Mouse (Mus musculus) MN1 (cell line): Measurements from ENCODE around the gene Uggt1.
A peak's percentile ranks its signal among the peaks of the same experiment; 100 is the strongest.

Experiments
- DNase-seq: peaks from one replicate; pipeline ENCODE4 v3.0.0-alpha.2; 2016; ENCODE audit warnings: low spot score

Gene Uggt1

DNA sequence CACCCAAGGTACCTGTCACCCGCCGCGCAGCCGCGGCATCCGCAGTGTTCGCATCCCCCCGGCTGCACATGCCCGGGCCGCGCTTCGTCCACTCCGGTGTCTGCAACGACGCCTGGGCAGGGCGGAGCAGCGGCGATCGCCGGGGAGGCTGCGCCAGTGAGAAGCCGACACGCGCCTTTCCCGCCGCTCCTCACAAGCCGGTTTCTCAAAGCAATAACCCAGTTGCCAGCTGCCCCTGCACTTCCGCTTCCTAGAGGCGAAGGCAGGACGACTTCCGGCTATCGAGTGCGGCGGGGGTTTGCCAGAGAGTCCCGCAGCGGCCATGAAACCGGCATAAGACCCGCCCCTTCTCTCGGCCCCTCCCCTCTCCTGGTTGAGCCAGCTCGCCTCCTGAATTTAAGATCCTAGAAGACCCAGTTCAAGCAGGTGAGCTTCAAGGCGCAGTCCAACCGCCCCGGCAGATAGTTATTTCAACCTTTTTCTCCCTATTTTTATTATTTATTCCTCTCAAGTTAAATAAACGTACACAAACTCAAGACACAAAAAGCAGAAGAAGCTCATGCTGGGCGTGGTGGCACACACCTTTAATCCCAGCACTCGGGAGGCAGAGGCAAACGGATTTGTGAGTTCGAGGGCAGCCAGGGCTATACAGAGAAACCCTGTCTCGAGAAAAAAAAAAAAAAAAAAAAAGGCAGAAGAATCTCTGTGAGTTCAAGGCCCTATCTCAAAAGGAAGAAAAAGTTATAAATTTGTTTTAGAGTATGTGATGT is at the start of gene Uggt1:
Gene Uggt1, minus strand, starts transcription at position 663 of the 770 bp plus-strand sequence.
- peak; percentile 98 for DNase-seq

GRCm38 (mm10) chr1:36293470-36293869 is 49.0 kb upstream of the Uggt1 start:
- no peak for DNase-seq

DNA sequence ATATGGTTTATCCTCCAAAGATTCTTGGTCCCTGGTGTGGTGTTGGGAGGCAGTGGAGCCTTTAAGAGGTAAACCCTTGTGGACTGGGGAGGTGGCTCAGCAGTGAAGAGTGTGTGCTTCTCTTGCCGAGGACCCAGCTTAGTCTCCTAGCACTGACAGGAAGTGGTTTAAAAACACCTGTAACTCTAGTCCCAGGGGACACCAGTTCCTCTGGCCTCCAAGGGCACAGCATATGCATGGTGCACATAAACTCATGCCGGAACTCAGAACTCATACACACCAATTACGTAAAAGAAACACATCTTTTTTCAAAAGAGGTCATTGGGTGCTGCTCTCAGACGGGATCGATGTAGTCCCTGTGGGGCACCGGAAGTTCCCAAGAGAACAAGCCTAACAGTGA is 37.3 kb upstream of the Uggt1 start:
- DNase-seq: no peak

- no peak for DNase-seq
These were observed 36.4 kb upstream of the Uggt1 start for GRCm38 (mm10) chr1:36280938-36281337.

DNA sequence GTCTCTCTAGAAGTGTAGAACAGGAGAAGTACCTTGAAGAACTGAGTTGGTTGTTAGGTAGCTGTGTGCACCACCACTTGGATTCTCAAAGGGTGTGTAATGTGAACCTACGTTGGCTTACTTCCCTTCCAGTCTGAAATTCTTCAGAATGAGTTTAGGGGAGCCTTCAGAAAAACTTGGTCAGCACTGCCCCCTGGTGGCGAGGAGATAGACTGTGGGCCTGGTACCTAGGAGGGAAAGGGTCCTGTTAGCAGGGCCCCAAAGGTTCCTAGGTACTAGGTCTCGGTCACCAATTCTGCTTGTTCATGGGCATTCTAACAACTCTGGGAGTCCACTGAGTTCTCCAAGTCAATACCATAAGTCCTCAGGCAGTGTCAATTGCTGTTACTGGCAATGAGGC is 34.7 kb upstream of the Uggt1 start:
- DNase-seq: peak; percentile 89

- DNase-seq: peak; percentile 92
These were observed 32.9 kb upstream of the Uggt1 start for GRCm38 (mm10) chr1:36277267-36278060.

DNA sequence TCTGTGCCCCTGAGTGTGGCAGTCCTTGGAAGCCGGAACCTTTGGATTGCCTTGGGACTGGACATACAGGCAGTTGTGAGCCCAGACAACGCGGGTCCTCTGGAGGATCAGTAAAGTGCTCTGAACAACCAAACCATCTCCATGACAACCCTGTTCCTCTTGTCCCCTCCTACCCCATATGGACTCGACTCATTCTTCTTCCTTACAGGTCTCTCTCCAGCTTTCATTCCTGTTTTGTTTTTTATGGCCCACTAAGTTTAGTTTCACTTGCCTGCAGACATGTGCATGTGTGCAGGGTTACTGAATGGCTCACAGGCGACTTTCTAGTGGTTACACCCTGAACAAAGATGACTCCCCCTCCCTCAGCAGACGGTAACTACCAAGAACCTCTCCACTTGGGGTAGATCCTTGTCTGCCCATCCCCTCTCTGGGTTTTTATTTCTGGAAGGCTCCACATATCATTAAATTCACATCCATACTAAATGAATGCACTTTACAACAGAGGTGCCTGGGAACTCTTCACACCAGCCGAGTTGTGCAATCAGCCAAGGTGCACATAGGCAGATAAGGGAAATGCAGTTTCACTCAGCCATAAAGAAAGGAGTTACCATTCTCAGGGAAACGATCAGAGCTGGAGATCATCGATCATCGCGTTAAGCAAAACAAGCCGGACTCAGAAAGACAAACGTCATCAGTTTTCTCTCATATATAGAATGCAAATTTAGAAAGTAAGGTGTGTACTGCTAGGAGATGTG is 31.3 kb upstream of the Uggt1 start:
- no peak for DNase-seq

DNA sequence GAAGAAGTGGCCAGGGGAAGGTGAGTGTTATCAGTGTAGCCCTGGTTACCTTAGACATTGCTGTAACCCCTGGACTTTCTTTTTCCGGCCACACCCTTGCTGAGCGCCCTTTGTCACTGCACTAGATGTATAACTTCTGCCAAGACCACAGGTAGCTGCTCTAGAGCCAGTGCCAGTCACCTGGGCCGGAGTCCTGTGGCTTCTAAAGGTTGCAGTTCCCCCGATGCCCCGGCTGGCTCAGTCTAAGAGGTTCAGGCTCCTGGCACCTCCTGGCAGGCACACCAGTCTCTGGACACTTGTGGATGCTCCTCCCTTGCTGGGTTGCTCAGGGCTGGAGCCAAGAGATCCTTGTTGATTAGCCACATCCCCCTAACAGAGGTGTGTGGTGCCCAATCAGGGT is 29.9 kb upstream of the Uggt1 start, which contains the start of gene Neurl3:
Gene Neurl3, minus strand, starts transcription at position 225 of the 400 bp plus-strand sequence.
- DNase-seq: no peak

- DNase-seq: peak; percentile 88
These were observed 28.8 kb upstream of the Uggt1 start for GRCm38 (mm10) chr1:36273288-36273687.

DNA sequence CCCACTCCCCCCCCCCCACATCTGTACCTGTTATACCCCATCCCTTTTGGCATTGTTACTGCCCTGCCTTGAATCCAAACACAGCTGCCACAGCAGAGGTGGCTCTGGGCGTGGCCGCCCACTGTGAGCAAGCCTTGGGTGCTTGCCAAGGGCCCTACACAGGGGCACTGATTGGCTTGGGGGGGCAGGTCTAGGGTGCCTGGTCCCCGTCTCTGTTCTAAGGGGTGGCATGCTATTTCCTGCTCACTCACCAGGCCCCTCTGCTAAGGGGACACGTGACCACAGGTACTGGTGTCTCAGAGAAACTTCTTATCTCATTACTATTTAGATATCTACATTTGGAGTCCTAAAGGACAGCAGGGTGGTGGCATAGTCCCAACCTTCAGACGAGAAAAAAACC is 28.0 kb upstream of the Uggt1 start:
- DNase-seq: peak; percentile 68

- no peak for DNase-seq
These were observed 27.2 kb upstream of the Uggt1 start for GRCm38 (mm10) chr1:36271516-36272230.

DNA sequence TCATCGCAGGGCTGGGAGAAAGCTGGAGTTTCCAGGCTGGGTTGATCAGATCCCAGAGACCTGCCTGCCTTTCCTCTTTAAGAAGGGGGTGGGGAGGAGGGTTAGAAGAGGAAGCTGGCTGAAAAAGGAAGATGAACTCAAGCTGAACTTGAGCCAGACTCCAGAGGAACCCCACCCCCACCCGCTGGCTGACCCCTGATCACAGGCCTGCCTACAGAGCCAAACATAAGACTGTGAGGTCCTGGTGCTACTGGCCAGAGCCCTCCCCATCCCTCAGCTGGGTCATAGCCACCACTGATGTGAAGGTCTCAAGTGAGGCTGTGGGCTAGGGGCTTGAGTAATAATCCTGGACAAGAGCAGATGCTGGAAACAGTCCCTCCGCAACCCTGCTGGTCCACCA is 26.1 kb upstream of the Uggt1 start:
- no peak for DNase-seq

DNA sequence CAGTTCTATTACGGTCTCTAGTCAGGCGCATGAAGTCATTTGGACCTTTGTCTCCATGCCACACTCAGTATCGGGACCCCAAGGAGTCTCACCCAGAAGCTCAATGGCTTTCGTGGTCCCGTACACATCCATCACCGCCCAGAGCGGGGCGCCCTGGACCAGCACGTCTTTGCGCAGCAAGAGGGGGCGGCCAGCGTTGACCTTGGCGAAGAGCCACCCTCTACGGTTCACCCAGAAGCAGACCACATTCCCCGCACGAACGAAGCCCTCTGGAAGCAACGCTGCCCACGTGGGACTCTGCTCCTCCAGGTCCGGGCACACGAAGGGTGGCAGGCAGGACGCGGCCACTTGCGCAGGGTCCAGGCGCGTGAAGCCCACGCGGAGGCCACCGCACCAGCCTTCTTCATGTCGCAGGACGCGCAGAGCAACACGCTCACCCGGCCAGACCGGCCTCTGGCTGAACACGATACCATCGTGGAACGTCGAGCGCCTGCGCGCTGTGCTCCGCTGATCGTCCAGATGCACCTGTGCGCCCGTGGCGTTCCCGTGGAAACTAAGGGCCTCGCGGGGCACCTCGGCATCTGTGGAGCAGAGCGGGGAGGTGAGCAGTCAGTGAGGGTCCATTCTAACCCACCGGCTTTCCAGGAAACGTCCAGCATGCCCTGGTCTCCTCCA is 24.7 kb upstream of the Uggt1 start:
- DNase-seq: no peak

DNA sequence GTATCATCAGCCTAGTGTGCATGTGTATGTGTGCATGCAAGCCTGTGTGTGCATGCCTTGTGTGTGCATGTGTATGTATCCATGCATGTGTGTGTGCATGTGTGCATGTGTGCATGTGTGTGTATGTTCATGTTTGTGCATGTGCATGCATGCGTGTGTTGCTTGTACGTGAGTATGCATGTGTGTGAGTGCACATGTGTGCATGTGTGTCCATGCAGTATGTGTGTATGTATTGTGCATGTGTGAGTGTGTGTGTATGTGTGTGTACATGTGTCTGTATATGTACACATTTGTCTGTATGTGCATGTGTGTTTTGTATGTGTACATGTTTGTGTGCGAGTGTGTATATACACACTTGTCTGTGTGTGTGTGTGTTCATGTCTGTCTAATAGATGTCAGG is 23.1 kb upstream of the Uggt1 start:
- no peak for DNase-seq

GRCm38 (mm10) chr1:36266293-36266692 is 21.8 kb upstream of the Uggt1 start:
- DNase-seq: no peak

GRCm38 (mm10) chr1:36263833-36264488 is 19.4 kb upstream of the Uggt1 start:
- DNase-seq: no peak

DNA sequence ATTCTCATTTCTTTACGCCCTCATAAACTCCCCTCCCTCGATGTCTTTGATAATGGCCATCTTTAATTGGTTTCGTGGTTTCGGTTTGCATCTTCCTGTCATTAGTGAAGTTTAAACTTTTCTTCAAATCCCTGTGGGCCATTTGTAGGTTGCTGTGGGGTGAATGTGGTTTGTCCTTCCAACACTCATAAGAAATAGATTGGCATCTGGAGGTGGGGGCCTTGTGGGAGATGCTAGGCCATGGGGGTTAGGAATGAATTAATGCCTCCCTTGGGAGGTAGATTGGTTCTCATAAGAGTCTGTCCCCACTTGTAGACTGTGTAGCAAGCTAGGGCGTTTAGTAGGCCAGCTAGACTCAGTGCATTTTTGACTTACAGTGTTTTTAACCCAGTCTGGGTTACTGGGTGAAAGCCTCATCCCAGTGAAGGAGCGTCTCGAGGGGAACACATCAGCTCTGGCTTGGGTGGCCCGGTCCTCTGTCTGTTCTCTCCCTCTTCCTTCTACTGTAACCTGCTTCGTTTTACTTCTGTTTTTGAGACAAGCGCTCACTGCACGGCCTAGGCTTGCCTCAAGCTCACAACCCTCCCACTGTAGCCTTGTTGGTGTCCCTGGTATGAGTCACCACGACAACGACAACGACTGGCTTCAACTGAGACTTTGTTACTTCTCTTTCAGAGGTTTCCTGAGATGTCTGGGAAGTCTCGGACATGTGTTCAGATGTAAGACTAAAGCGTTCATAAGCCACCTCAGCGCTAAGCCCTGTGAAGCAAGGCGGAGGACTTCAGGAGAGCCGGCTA is 17.4 kb upstream of the Uggt1 start:
- no peak for DNase-seq

DNA sequence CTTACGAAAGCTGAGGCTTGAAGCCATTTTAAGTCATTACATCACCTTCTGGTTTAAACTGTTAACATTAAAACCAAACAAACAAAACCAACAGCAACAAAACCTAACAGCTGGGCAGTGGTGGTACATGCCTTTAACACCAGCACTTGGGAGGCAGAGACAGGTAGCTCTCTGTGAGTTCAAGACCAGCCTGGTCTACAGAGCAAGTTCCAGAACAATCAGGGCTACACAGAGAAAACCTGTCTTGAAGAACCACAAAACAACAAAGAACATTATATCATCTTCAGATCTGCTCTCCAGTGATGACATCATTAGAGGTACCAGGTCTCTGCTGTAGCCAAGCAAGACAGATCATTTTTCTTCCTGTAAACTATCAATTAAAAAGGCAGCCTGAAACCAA is 15.9 kb upstream of the Uggt1 start:
- no peak for DNase-seq

DNA sequence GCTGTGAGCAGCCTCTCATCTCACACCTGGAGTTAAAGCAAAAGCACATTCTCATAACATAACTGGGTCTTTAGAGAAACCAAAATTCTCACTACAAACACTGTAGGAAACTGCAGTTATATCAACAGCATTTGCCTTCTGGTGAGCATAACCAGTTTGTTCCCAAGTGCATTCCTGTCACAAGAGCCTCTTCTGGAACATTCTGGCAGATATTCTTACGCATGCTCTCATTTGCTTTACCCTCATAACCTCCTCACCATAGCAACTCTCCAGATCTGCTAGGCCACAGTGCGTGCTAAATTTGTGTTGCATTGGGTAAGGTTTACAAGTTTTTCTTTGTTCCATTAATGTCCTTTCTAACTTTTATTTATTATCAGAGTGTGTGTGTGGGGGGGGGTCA is 14.8 kb upstream of the Uggt1 start:
- DNase-seq: no peak

DNA sequence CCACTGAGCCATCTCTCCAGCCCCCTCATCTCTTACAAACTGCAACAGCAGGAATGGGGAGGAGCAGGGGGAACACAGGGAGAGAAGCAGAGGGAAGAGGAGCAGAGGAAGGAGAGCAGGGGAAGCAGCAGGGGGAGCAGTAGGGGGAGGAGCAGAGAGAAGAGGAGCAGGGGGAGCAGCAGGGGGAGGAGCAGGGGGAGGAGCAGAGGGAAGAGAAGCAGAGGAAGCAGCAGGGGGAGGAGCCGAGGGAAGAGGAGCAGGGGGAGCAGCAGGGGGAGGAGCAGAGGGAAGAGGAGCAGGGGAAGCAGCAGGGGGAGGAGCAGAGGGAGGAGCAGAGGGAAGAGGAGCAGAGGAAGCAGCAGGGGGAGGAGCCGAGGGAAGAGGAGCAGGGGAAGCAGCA is 14.1 kb upstream of the Uggt1 start:
- no peak for DNase-seq
